Mouse (Mus musculus) bone marrow macrophage, adult 2 months (primary cell): Measurements from ENCODE around the gene Eef1a1.

Experiments
- CTCF ChIP-seq: IDR thresholded peaks from 2 replicates; pipeline ENCODE4 v1.5.1; 2012; ENCODE audit warnings: low read depth, mild to moderate bottlenecking, low read length, moderate library complexity
- POLR2A ChIP-seq: IDR thresholded peaks from 2 replicates; pipeline ENCODE4 v1.6.1; 2012; ENCODE audit warnings: mild to moderate bottlenecking, low read depth, low read length, borderline replicate concordance

DNA sequence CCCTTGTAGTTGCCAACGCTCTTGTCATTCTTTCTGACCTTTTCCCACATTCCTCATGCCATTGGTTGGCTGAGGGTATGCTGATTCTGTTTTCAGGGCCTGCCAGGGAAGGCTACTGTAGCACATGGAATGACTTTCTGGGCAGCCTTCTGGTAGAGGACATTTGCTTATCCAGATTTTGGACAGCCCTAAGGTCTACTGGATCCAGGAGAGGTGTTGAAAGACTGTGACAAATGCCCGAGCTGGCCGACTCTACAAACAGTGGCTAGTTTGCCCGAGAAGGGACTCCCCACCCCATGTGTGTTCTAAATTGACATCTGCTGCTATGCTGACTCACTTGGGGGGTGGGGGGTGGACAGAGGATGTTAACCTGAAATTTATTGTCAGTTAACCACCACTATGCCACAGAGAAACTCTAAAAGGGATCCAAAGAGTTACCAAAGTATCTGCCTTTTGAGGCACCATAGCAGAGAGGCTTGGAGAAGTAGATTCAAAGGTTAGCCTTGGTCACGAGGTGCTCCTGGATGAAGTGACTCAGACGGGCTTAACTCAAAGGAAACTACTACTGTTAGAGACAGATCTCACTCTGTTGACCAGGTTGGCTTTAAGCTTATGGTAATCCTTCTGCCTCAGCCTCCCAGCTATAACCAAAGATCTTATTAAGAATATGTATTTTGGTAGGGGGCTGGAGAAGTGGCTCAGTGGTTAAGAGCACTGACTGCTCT is 25.0 kb upstream of the Eef1a1 start:
- TF ChIP-seq POLR2A (no peak), CTCF (no peak)
